Mouse (Mus musculus): ENCODE results near the gene Alox5ap. TPM values are rescaled to one million over a fixed set of nuclear protein-coding genes. Genes with fewer than 3 reads are reported as not detected.

Alox5ap gene
- total and polyA plus RNA-seq, 3 experiments = 2.0 to 26.4 (median 9.9) TPM

DNA sequence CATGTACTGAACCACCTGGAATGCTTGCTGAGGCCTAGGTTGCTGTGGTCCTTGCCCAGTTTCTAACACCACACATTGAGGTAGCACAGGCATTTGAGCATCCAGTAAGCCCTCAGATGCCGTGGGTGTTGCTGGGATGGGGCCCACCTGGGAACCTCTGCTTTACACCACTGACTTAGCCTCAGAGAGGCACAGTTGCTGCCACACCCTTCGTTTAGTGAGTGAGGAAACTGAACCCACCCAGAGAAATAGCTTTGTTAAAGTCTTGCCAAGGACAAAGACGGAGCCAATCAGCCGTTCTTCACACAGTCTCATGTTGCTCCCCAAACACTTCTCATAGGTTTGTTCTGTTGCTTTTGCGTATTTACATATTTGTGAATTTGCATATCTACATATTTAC, 13.0 kb downstream of the Alox5ap start:
- no peak overlapping the region for H3K9ac ChIP-seq (ENCODE audit: insufficient read depth, low read depth)
- no peaks in the 10 kb centered on the region for H3K79me2 ChIP-seq (replicated peaks; ENCODE audit: control insufficient read depth, extremely low read depth, insufficient read depth, poor library complexity, severe bottlenecking)
- H3K27me3 ChIP-seq (replicated peaks) = no peaks in the 10 kb centered on the region
- dilution Hi-C loops (cut with MboI; ENCODE audit: extremely low pct_ligation_motif_present, extremely low pct_unique_long_range_greater_than_20kb, low sequenced_read_pairs) = no loop called here
- TF ChIP-seq POLR2A (IDR thresholded peaks at IDR 0.05; ENCODE audit: low read depth, low read length) (no peak), ZMIZ1 (IDR thresholded peaks at IDR 0.05; ENCODE audit: low read depth, low read length) (no peak)
- H3K4me3 ChIP-seq (replicated peaks in 1 of 3; ENCODE audit: low read depth in 2 of 3, low read length in 2 of 3, poor library complexity in 1 of 3) = no peak overlapping the region
- peaks cover 0 to 2% of the 10 kb centered on the region in 2 experiments for H3K36me3 ChIP-seq (replicated peaks in 1 of 2; ENCODE audit: control insufficient read depth in 1 of 2, insufficient read depth in 1 of 2, low read length in 1 of 2)
- H3K4me1 ChIP-seq (ENCODE audit: control insufficient read depth in 1 of 2, insufficient read depth in 2 of 2) = 0 out of 4 replicates have a peak, but pooled peaks cover 0 to under 1% of the 10 kb centered on the region in 2 experiments
- H3K4me2 ChIP-seq (ENCODE audit: insufficient read depth, low read depth, poor library complexity, severe bottlenecking) = no peak overlapping the region
- no peak overlapping the region for H3K27ac ChIP-seq (ENCODE audit: insufficient read depth, low read depth)
- H3K9me3 ChIP-seq (replicated peaks; ENCODE audit: low read length) = peaks cover 12% of the 10 kb centered on the region
- in situ Hi-C loops (cut with MboI; ENCODE audit: low pct_ligation_motif_present, low pct_unique_long_range_greater_than_20kb, low sequenced_read_pairs) = no loop called here
- no peak for DNase-seq (ENCODE audit: extremely low read depth)

- Histone ChIP-seq H3K4me1 (ENCODE audit: control insufficient read depth in 1 of 2, insufficient read depth in 2 of 2) (no peaks in the 10 kb centered on the region), H3K27ac (ENCODE audit: insufficient read depth, low read depth) (no peak overlapping the region), H3K79me2 (replicated peaks; ENCODE audit: control insufficient read depth, extremely low read depth, insufficient read depth, poor library complexity, severe bottlenecking) (no peaks in the 10 kb centered on the region), H3K36me3 (replicated peaks in 1 of 2; ENCODE audit: control insufficient read depth in 1 of 2, insufficient read depth in 1 of 2, low read length in 1 of 2) (peaks cover 0 to 2% of the 10 kb centered on the region in 2 experiments), H3K27me3 (replicated peaks) (no peaks in the 10 kb centered on the region), H3K4me3 (replicated peaks in 1 of 3; ENCODE audit: low read depth in 2 of 3, low read length in 2 of 3, poor library complexity in 1 of 3) (no peak overlapping the region), H3K4me2 (ENCODE audit: insufficient read depth, low read depth, poor library complexity, severe bottlenecking) (no peak overlapping the region), H3K9ac (ENCODE audit: insufficient read depth, low read depth) (no peak overlapping the region), H3K9me3 (replicated peaks; ENCODE audit: low read length) (peaks cover 17% of the 10 kb centered on the region)
- no peak for TF ChIP-seq POLR2A (IDR thresholded peaks at IDR 0.05; ENCODE audit: low read depth, low read length)
- TF ChIP-seq IRF4 (IDR thresholded peaks at IDR 0.05; ENCODE audit: low read depth, low read length) = no peak
- TF ChIP-seq MAFK (IDR thresholded peaks at IDR 0.05; ENCODE audit: insufficient replicate concordance, low read length) = no peak
- no peak for TF ChIP-seq BHLHE40 (IDR thresholded peaks at IDR 0.05; ENCODE audit: low read depth, low read length)
- TF ChIP-seq SMC3 (IDR thresholded peaks at IDR 0.05; ENCODE audit: low read depth, low read length) = no peak
- TF ChIP-seq USF1 (IDR thresholded peaks at IDR 0.05; ENCODE audit: low read depth, low read length) = no peak
- no peak for TF ChIP-seq RAD21 (IDR thresholded peaks at IDR 0.05; ENCODE audit: low read depth, low read length)
- no peak for TF ChIP-seq ZNF384 (IDR thresholded peaks at IDR 0.05; ENCODE audit: low read depth, low read length)
- no peak for TF ChIP-seq POLR2AphosphoS2 (IDR thresholded peaks at IDR 0.05; ENCODE audit: low read depth, low read length)
- TF ChIP-seq E2F4 (IDR thresholded peaks at IDR 0.05; ENCODE audit: insufficient replicate concordance, low read depth, low read length) = no peak
- no peak for TF ChIP-seq NRF1 (IDR thresholded peaks at IDR 0.05; ENCODE audit: low read depth, low read length)
- TF ChIP-seq HCFC1 (IDR thresholded peaks at IDR 0.05; ENCODE audit: low read depth, low read length) = no peak
- TF ChIP-seq USF2 (conservative IDR thresholded peaks at IDR 0.05; ENCODE audit: low read depth, low read length) = no peak
- TF ChIP-seq MAZ (IDR thresholded peaks at IDR 0.05; ENCODE audit: low read depth, low read length) = no peak
- no peak for DNase-seq (ENCODE audit: extremely low read depth)
- dilution Hi-C loops (cut with MboI; ENCODE audit: extremely low pct_ligation_motif_present, extremely low pct_unique_long_range_greater_than_20kb, low sequenced_read_pairs) (no loop called here), in situ Hi-C loops (cut with MboI; ENCODE audit: low pct_ligation_motif_present, low pct_unique_long_range_greater_than_20kb, low sequenced_read_pairs) (no loop called here)
These were observed 14.8 kb downstream of the Alox5ap start for GRCm38 (mm10) chr5:149279273-149279844.

Measured in CH12.LX (cell line).